Mouse (Mus musculus): ENCODE results near the gene Slc39a5.

- TF ChIP-seq CTCF (IDR thresholded peaks at IDR 0.05; ENCODE audit: extremely low read depth, insufficient read depth, low read length) (no peak), POLR2A (IDR thresholded peaks at IDR 0.05; ENCODE audit: extremely low read depth, insufficient read depth, low read length) (no peak)
Observed at GRCm38 (mm10) chr10:128376099-128376454, 25.0 kb downstream of the Slc39a5 start.

Data from cortical plate, adult 2 months (tissue).